Mouse (Mus musculus): Measurements from ENCODE around the gene Zp2. TPM values are rescaled to one million over a fixed set of nuclear protein-coding genes. Genes with fewer than 3 reads are reported as not detected.

Gene Zp2
- total RNA-seq, 2 experiments from 2014 or later: not detected

GRCm38 (mm10) chr7:120150898-120151297 is 5.8 kb upstream of the Zp2 start:
- ATAC-seq (replicated peaks; ENCODE audit: low FRiP score, low TSS enrichment, poor library complexity, severe bottlenecking): no peak

- ATAC-seq (replicated peaks; ENCODE audit: low FRiP score, low TSS enrichment, poor library complexity, severe bottlenecking): no peak
Observed at GRCm38 (mm10) chr7:120150257-120150656, 5.2 kb upstream of the Zp2 start.

- ATAC-seq (replicated peaks; ENCODE audit: low FRiP score, low TSS enrichment, poor library complexity, severe bottlenecking): no peak
Observed at GRCm38 (mm10) chr7:120142743-120143142, 2.3 kb downstream of the Zp2 start.

- ATAC-seq (replicated peaks; ENCODE audit: low FRiP score, low TSS enrichment, poor library complexity, severe bottlenecking): no peak
Observed at GRCm38 (mm10) chr7:120128951-120129350, 16.1 kb downstream of the Zp2 start.

- no peak for ATAC-seq (replicated peaks; ENCODE audit: low FRiP score, low TSS enrichment, poor library complexity, severe bottlenecking)
Observed at GRCm38 (mm10) chr7:120127686-120128059, 17.4 kb downstream of the Zp2 start.

GRCm38 (mm10) chr7:120126976-120127685 is 18.0 kb downstream of the Zp2 start:
- no peak for ATAC-seq (replicated peaks; ENCODE audit: low FRiP score, low TSS enrichment, poor library complexity, severe bottlenecking)

- peak; percentile 88 for ATAC-seq (replicated peaks; ENCODE audit: low FRiP score, low TSS enrichment, poor library complexity, severe bottlenecking)
Observed at GRCm38 (mm10) chr7:120124844-120125243, 20.2 kb downstream of the Zp2 start.

- ATAC-seq (replicated peaks; ENCODE audit: low FRiP score, low TSS enrichment, poor library complexity, severe bottlenecking): no peak
Observed at GRCm38 (mm10) chr7:120123776-120124175, 21.3 kb downstream of the Zp2 start.

GRCm38 (mm10) chr7:120117529-120117928 is 27.6 kb downstream of the Zp2 start:
- no peak for ATAC-seq (replicated peaks; ENCODE audit: low FRiP score, low TSS enrichment, poor library complexity, severe bottlenecking)

- no peak for ATAC-seq (replicated peaks; ENCODE audit: low FRiP score, low TSS enrichment, poor library complexity, severe bottlenecking)
Observed at GRCm38 (mm10) chr7:120116976-120117375, 28.1 kb downstream of the Zp2 start.

- ATAC-seq (replicated peaks; ENCODE audit: low FRiP score, low TSS enrichment, poor library complexity, severe bottlenecking): no peak
Observed at GRCm38 (mm10) chr7:120109676-120110075, 35.4 kb downstream of the Zp2 start.

GRCm38 (mm10) chr7:120106356-120106755 is 38.7 kb downstream of the Zp2 start:
- ATAC-seq (replicated peaks; ENCODE audit: low FRiP score, low TSS enrichment, poor library complexity, severe bottlenecking): no peak

- no peak for ATAC-seq (replicated peaks; ENCODE audit: low FRiP score, low TSS enrichment, poor library complexity, severe bottlenecking)
Observed at GRCm38 (mm10) chr7:120104975-120105374, 40.1 kb downstream of the Zp2 start.

- peak; percentile 33 for ATAC-seq (replicated peaks; ENCODE audit: low FRiP score, low TSS enrichment, poor library complexity, severe bottlenecking)
Observed at GRCm38 (mm10) chr7:120103019-120103567, 42.0 kb downstream of the Zp2 start.

- ATAC-seq (replicated peaks; ENCODE audit: low FRiP score, low TSS enrichment, poor library complexity, severe bottlenecking): peak; percentile 83
Observed at GRCm38 (mm10) chr7:120102164-120102972, 42.7 kb downstream of the Zp2 start, which contains the start of gene Tmem159. Tmem159 (plus strand) TSS chr7:120102353.

- peak; percentile 71 for ATAC-seq (replicated peaks; ENCODE audit: low FRiP score, low TSS enrichment, poor library complexity, severe bottlenecking)
Observed at GRCm38 (mm10) chr7:120098403-120098802, 46.7 kb downstream of the Zp2 start.

GRCm38 (mm10) chr7:120097845-120098244 is 47.2 kb downstream of the Zp2 start:
- ATAC-seq (replicated peaks; ENCODE audit: low FRiP score, low TSS enrichment, poor library complexity, severe bottlenecking): peak; percentile 56; the same call in 1 of the 2 replicates

GRCm38 (mm10) chr7:120095180-120095579 is 49.9 kb downstream of the Zp2 start, which contains the start of gene Dnah3:
Dnah3 (minus strand) TSS chr7:120095280.
- no peak for ATAC-seq (replicated peaks; ENCODE audit: low FRiP score, low TSS enrichment, poor library complexity, severe bottlenecking)

- ATAC-seq (replicated peaks; ENCODE audit: low FRiP score, low TSS enrichment, poor library complexity, severe bottlenecking): no peak
Observed at GRCm38 (mm10) chr7:120094216-120094615, 50.9 kb downstream of the Zp2 start.

GRCm38 (mm10) chr7:120093033-120093432 is 52.1 kb downstream of the Zp2 start:
- ATAC-seq (replicated peaks; ENCODE audit: low FRiP score, low TSS enrichment, poor library complexity, severe bottlenecking): no peak
